24 mouse cellular contexts compared by ENCODE assay signal in genomic region chr11:110482176-110482575, GRCm38 (mm10).
DNase-seq lines count a peak whose midpoint lies in the region; ATAC-seq and TF ChIP-seq lines count a peak whose summit lies in the region.
"Had no signal": no experiment of that assay in that cellular context is flagged by ENCODE, and none has a peak within 500 bp of the region (broad histone marks: within the 10 kb centered on the region; RNA-seq: fewer than 3 reads in every experiment).

No protein-coding gene starts in this region.

- TF ChIP-seq CTCF in cerebellum, adult 2 months (IDR thresholded peaks at IDR 0.05; ENCODE audit: borderline replicate concordance, insufficient read depth, low read depth, low read length), result no peak
- no peak for TF ChIP-seq CTCF in thymus, adult 2 months (IDR thresholded peaks at IDR 0.05; ENCODE audit: borderline replicate concordance, control insufficient read depth, extremely low read depth, insufficient read depth, low read length, poor library complexity)

- peaks cover 16% of the 10 kb centered on the region for H3K4me1 ChIP-seq in cerebellum, adult 2 months (ENCODE audit: control insufficient read depth, insufficient read depth, low read length)
- peaks cover 22% of the 10 kb centered on the region for H3K4me1 ChIP-seq in kidney, embryonic 14.5 days (ENCODE audit: control insufficient read depth, insufficient read depth, low read length)
- peaks cover 54% of the 10 kb centered on the region for H3K4me1 ChIP-seq in limb, embryonic 12.5 days (replicated peaks)
- peaks cover 42% of the 10 kb centered on the region for H3K4me1 ChIP-seq in limb, embryonic 10.5 days
- no peaks in the 10 kb centered on the region for H3K4me1 ChIP-seq in thymus, adult 2 months (replicated peaks; ENCODE audit: control insufficient read depth, insufficient read depth, low read length)

- no peak for ATAC-seq in kidney, embryonic 14.5 days (ENCODE audit: low FRiP score, low TSS enrichment)
- ATAC-seq in limb, embryonic 12.5 days (ENCODE audit: insufficient number of reproducible peaks, insufficient read depth, low FRiP score, low TSS enrichment, low read depth), result no peak
- ATAC-seq: forebrain, embryonic 14.5 days; intestine, postnatal 0 days had no signal

- H3K36me3 ChIP-seq in kidney, embryonic 14.5 days (ENCODE audit: control insufficient read depth, insufficient read depth, low read length), result no peaks in the 10 kb centered on the region
- peaks cover 11% of the 10 kb centered on the region for H3K36me3 ChIP-seq in limb, embryonic 12.5 days
- peaks cover 29% of the 10 kb centered on the region for H3K36me3 ChIP-seq in limb, embryonic 10.5 days
- no peaks in the 10 kb centered on the region for H3K36me3 ChIP-seq in thymus, adult 2 months (ENCODE audit: control insufficient read depth, insufficient read depth, low read length)
- H3K36me3 ChIP-seq: hindbrain, embryonic 12.5 days; liver, embryonic 13.5 days; neural tube, embryonic 15.5 days had no signal

- TF ChIP-seq POLR2A in cerebellum, adult 2 months (IDR thresholded peaks at IDR 0.05; ENCODE audit: borderline replicate concordance, insufficient read depth, low read length), result no peak
- TF ChIP-seq POLR2A in thymus, adult 2 months (IDR thresholded peaks at IDR 0.05; ENCODE audit: control insufficient read depth, extremely low read depth, insufficient read depth, low read length, poor library complexity), result no peak

- H3K9me3 ChIP-seq in kidney, embryonic 14.5 days (ENCODE audit: control insufficient read depth, low read length), result no peaks in the 10 kb centered on the region; the same call in 1 of the 2 replicates
- H3K9me3 ChIP-seq in limb, embryonic 12.5 days, result 0 out of 2 replicates have a peak, but pooled peaks cover 3% of the 10 kb centered on the region
- no peaks in the 10 kb centered on the region for H3K9me3 ChIP-seq in limb, embryonic 10.5 days (replicated peaks)
- H3K9me3 ChIP-seq: embryonic facial prominence, embryonic 15.5 days; heart, embryonic 13.5 days; hindbrain, embryonic 12.5 days; liver, embryonic 13.5 days; neural tube, embryonic 15.5 days had no signal

- WGBS in cerebellum, adult 2 months, result 84% methylated on average over 8 of the region's 8 CpGs
- 87% methylated on average over 8 of the region's 8 CpGs for WGBS in kidney, embryonic 14.5 days
- 68% methylated on average over 8 of the region's 8 CpGs for WGBS in limb, embryonic 12.5 days
- WGBS in limb, embryonic 10.5 days, result 88% methylated on average over 8 of the region's 8 CpGs
- 94% methylated on average over 8 of the region's 8 CpGs for WGBS in thymus, adult 2 months

- H3K27me3 ChIP-seq in cerebellum, adult 2 months (ENCODE audit: control insufficient read depth, insufficient read depth, low read length), result no peaks in the 10 kb centered on the region
- H3K27me3 ChIP-seq in kidney, embryonic 14.5 days (ENCODE audit: control insufficient read depth, insufficient read depth, low read length), result no peaks in the 10 kb centered on the region
- no peaks in the 10 kb centered on the region for H3K27me3 ChIP-seq in limb, embryonic 12.5 days
- H3K27me3 ChIP-seq in limb, embryonic 10.5 days (ENCODE audit: low read depth, poor library complexity, severe bottlenecking), result no peaks in the 10 kb centered on the region
- no peaks in the 10 kb centered on the region for H3K27me3 ChIP-seq in thymus, adult 2 months (ENCODE audit: control insufficient read depth, insufficient read depth, low read length)
- H3K27me3 ChIP-seq: embryonic facial prominence, embryonic 15.5 days; heart, embryonic 13.5 days; liver, embryonic 13.5 days had no signal

- H3K9ac ChIP-seq in kidney, embryonic 14.5 days (ENCODE audit: low read depth, low read length), result no peak overlapping the region
- H3K9ac ChIP-seq in limb, embryonic 12.5 days (replicated peaks), result no peak overlapping the region
- H3K9ac ChIP-seq: embryonic facial prominence, embryonic 15.5 days; heart, embryonic 13.5 days; hindbrain, embryonic 12.5 days; liver, embryonic 13.5 days; neural tube, embryonic 15.5 days had no signal

- H3K4me2 ChIP-seq in kidney, embryonic 14.5 days (replicated peaks; ENCODE audit: low read depth, low read length), result no peak overlapping the region
- no peak overlapping the region for H3K4me2 ChIP-seq in limb, embryonic 12.5 days
- H3K4me2 ChIP-seq: embryonic facial prominence, embryonic 15.5 days; heart, embryonic 13.5 days; hindbrain, embryonic 12.5 days; liver, embryonic 13.5 days; midbrain, embryonic 11.5 days; neural tube, embryonic 15.5 days had no signal

- H3K27ac ChIP-seq in cerebellum, adult 2 months (ENCODE audit: insufficient read depth, low read length), result no peak overlapping the region
- no peak overlapping the region for H3K27ac ChIP-seq in kidney, embryonic 14.5 days (ENCODE audit: low read depth, low read length)
- H3K27ac ChIP-seq in limb, embryonic 12.5 days, result peak overlapping the region; percentile 64
- H3K27ac ChIP-seq in limb, embryonic 10.5 days, result no peak overlapping the region
- no peak overlapping the region for H3K27ac ChIP-seq in thymus, adult 2 months (ENCODE audit: control insufficient read depth, insufficient read depth, low read length)
- H3K27ac ChIP-seq: embryonic facial prominence, embryonic 15.5 days; heart, adult 2 months; heart, embryonic 13.5 days; hindbrain, embryonic 12.5 days; liver, embryonic 13.5 days; neural tube, embryonic 15.5 days had no signal

- no peak overlapping the region for H3K4me3 ChIP-seq in cerebellum, adult 2 months (replicated peaks; ENCODE audit: insufficient read depth, low read depth, low read length)
- H3K4me3 ChIP-seq in kidney, embryonic 14.5 days (ENCODE audit: low read length), result no peak overlapping the region
- H3K4me3 ChIP-seq in limb, embryonic 12.5 days (replicated peaks), result no peak overlapping the region
- H3K4me3 ChIP-seq in limb, embryonic 10.5 days, result no peak overlapping the region
- H3K4me3 ChIP-seq in thymus, adult 2 months (ENCODE audit: control insufficient read depth, insufficient read depth, low read length), result no peak overlapping the region
- H3K4me3 ChIP-seq: embryonic facial prominence, embryonic 15.5 days; heart, adult 2 months; heart, embryonic 13.5 days; hindbrain, embryonic 12.5 days; liver, embryonic 13.5 days; neural tube, embryonic 15.5 days had no signal

- peak; percentile 11 for DNase-seq in cerebellum, adult 9-11 months
- DNase-seq in cerebellum, adult 2 months, result no peak
- peak; percentile 35 for DNase-seq in kidney, adult 18-20 months
- no peak for DNase-seq in limb, embryonic 10.5 days (ENCODE audit: low spot score)
- no peak for DNase-seq in thymus, adult 2 months
- DNase-seq: adrenal gland, postnatal 25 days; gastrocnemius, postnatal 14 days; heart, adult 2 months; heart, postnatal 14 days; liver, embryonic 13.5 days; lung, adult 2 months; lung, postnatal 14 days; right cerebral cortex, adult 18-20 months; thymus, adult 18-20 months; thymus, postnatal 4 days had no signal

Comparison
In these comparisons a context has a peak if more than half of its experiments do, and no peak if none do; other contexts are left out.
1. DNase-seq: peak in cerebellum, adult 9-11 months (single experiment) and kidney, adult 18-20 months (single experiment); none in cerebellum, adult 2 months (0 of 2), limb, embryonic 10.5 days (single experiment) and thymus, adult 2 months (single experiment).